Mouse (Mus musculus) stomach, postnatal 0 days (tissue): Measurements from ENCODE around the gene Zdhhc9. TPM values are rescaled to one million over a fixed set of nuclear protein-coding genes. Genes with fewer than 3 reads are reported as not detected.

Experiments
- ATAC-seq: fragments of 200-750 bp; cut with Nextera tagmentation; 2 replicates; pipeline ENCODE4 v1.8.0; 2017; ENCODE audit not compliant: low FRiP score, low TSS enrichment
- DNase-seq: peaks from one replicate; pipeline ENCODE4 v3.0.0-alpha.2; 2016; ENCODE audit warnings: low spot score
- H3K27ac ChIP-seq: fragments of 300-500 bp; sonication (generic); replicated peaks from 2 replicates; pipeline ENCODE4 v1.5.1; 2014; ENCODE audit warnings: mild to moderate bottlenecking, control low read depth
- H3K27me3 ChIP-seq: fragments of 300-500 bp; sonication (generic); 2 replicates; pipeline ENCODE4 v1.6.1; 2014; ENCODE audit warnings: low read length; ENCODE audit not compliant: control insufficient read depth, insufficient read depth
- H3K36me3 ChIP-seq: fragments of 300-500 bp; sonication (generic); 2 replicates; pipeline ENCODE4 v1.6.1; 2014; ENCODE audit warnings: low read length, mixed read lengths; ENCODE audit not compliant: control insufficient read depth, insufficient read depth
- H3K4me1 ChIP-seq: fragments of 300-500 bp; sonication (generic); replicated peaks from 2 replicates; pipeline ENCODE4 v1.6.1; 2014; ENCODE audit warnings: antibody characterized with exemption; ENCODE audit not compliant: control insufficient read depth, insufficient read depth
- H3K4me2 ChIP-seq: fragments of 300-500 bp; sonication (generic); replicated peaks from 2 replicates; pipeline ENCODE4 v1.6.1; 2014; ENCODE audit warnings: low read depth, mild to moderate bottlenecking, control low read depth, moderate library complexity
- H3K4me3 ChIP-seq: fragments of 300-500 bp; sonication (generic); 2 replicates; pipeline ENCODE4 v1.5.1; 2014; ENCODE audit warnings: low read depth, low read length, control low read depth
- H3K9ac ChIP-seq: fragments of 300-500 bp; sonication (generic); 2 replicates; pipeline ENCODE4 v1.6.1; 2014; ENCODE audit warnings: mild to moderate bottlenecking, low read length, control low read depth, mixed read lengths
- H3K9me3 ChIP-seq: fragments of 300-500 bp; sonication (generic); 2 replicates; pipeline ENCODE4 v1.6.1; 2016; ENCODE audit warnings: low read length; ENCODE audit not compliant: control insufficient read depth
- CTCF ChIP-seq: IDR thresholded peaks from 2 replicates; pipeline ENCODE4 v1.5.1; 2016; ENCODE audit warnings: antibody characterized with exemption, low read depth, mild to moderate bottlenecking, moderate library complexity
- EP300 ChIP-seq: optimal IDR thresholded peaks from 2 replicates; pipeline ENCODE3; 2016; ENCODE audit warnings: antibody characterized with exemption
- WGBS: fragments of 180-500 bp; shearing (Covaris S2); extraction: QIAGEN DNeasy Blood & Tissue Kit; methylation state at CpG from one replicate; pipeline ENCODE4 v1.1.7; 2014; 5-methylcytosine and 5-hydroxymethylcytosine counted together
- polyA plus RNA-seq: library from polyadenylated mRNA; unstranded; fragments of >200 nt; fragmentation: Nextera tagmentation; extraction: Ambion mirVana; gene quantifications from 2 replicates; pipeline ENCODE4 v1.2.1, GENCODE M21; 2015

Gene Zdhhc9
- polyA plus RNA-seq, 1 experiment from 2014 or later = 5.7 TPM

- Histone ChIP-seq H3K4me3 (no peak overlapping the region), H3K27me3 (no peaks in the 10 kb centered on the region), H3K9ac (no peak overlapping the region), H3K4me1 (no peaks in the 10 kb centered on the region), H3K36me3 (no peaks in the 10 kb centered on the region), H3K4me2 (no peak overlapping the region), H3K9me3 (no peaks in the 10 kb centered on the region), H3K27ac (no peak overlapping the region)
- ATAC-seq (peak; percentile 29; the same call in 1 of the 2 replicates), DNase-seq (no peak)
- peak; percentile 35; the same call in 1 of the 2 replicates for TF ChIP-seq CTCF
- TF ChIP-seq EP300 = no peak
- WGBS = 76% methylated on average over 5 of the region's 6 CpGs
Observed at GRCm38 (mm10) chrX:48127502-48128218, 81.0 kb downstream of the Zdhhc9 start.

GRCm38 (mm10) chrX:48126903-48127476, 81.7 kb downstream of the Zdhhc9 start:
- TF ChIP-seq CTCF = no peak
- TF ChIP-seq EP300 = no peak
- Histone ChIP-seq H3K4me3 (no peak overlapping the region), H3K9ac (no peak overlapping the region), H3K4me1 (no peaks in the 10 kb centered on the region), H3K9me3 (no peaks in the 10 kb centered on the region), H3K36me3 (no peaks in the 10 kb centered on the region), H3K4me2 (no peak overlapping the region), H3K27me3 (no peaks in the 10 kb centered on the region), H3K27ac (no peak overlapping the region)
- DNase-seq (no peak), ATAC-seq (no peak)
- WGBS = 65% methylated on average over 6 of the region's 6 CpGs

- TF ChIP-seq CTCF = peak; percentile 76
- no peak for TF ChIP-seq EP300
- ATAC-seq = peak; percentile 65; the same call in 1 of the 2 replicates
Observed at GRCm38 (mm10) chrX:48124132-48125071, 84.3 kb downstream of the Zdhhc9 start.

More at GRCm38 (mm10) chrX:48124132-48125071, 84.3 kb downstream of the Zdhhc9 start:
- Histone ChIP-seq H3K9ac (no peak overlapping the region; the same call in 1 of the 2 replicates), H3K4me2 (peak overlapping the region; percentile 27), H3K9me3 (no peaks in the 10 kb centered on the region), H3K36me3 (no peaks in the 10 kb centered on the region), H3K27me3 (no peaks in the 10 kb centered on the region), H3K27ac (no peak overlapping the region), H3K4me3 (no peak overlapping the region), H3K4me1 (no peaks in the 10 kb centered on the region)
- 26% methylated on average over 17 of the region's 17 CpGs for WGBS
- DNase-seq = peak; percentile 61

Other genes starting within 250 kb of the Zdhhc9 start
- 3.0 and 3.1 TPM in 2 replicates for gene Apln, start 174.0 kb downstream of the Zdhhc9 start, polyA plus RNA-seq
- gene Xpnpep2, start 100.2 kb downstream of the Zdhhc9 start, polyA plus RNA-seq = 0.58 and 1.1 TPM in 2 replicates
- 1.5 and 1.6 TPM in 2 replicates for gene Sash3, start 62.4 kb downstream of the Zdhhc9 start, polyA plus RNA-seq
- gene Utp14a, start 48.0 kb upstream of the Zdhhc9 start, polyA plus RNA-seq = 10.8 and 12.6 TPM in 2 replicates
- 2.1 and 2.2 TPM in 2 replicates for gene Bcorl1, start 132.5 kb upstream of the Zdhhc9 start, polyA plus RNA-seq